Mouse (Mus musculus) cerebellum, adult 2 months (tissue): ENCODE measurements at regions not wholly inside any gene's neighbourhood (a gene's known extent, or its start where the extent isn't known, plus 50 kb on each side); places are given as distances from the start of the nearest gene placed in this dataset.

ENCODE experiments used
- DNase-seq, 2 experiments: peaks; one replicate each; pipeline ENCODE4 v3.0.0; 2021
- H3K27ac ChIP-seq: fragments of 200-500 bp; 2 replicates; pipeline ENCODE4 v1.5.1; 2012; ENCODE audit warnings: low read length, control low read depth, inconsistent platforms; ENCODE audit not compliant: insufficient read depth
- H3K27me3 ChIP-seq: fragments of 200-500 bp; 2 replicates; pipeline ENCODE4 v1.6.1; 2012; ENCODE audit warnings: inconsistent platforms, mild to moderate bottlenecking, low read length, moderate library complexity; ENCODE audit not compliant: control insufficient read depth, insufficient read depth
- H3K4me1 ChIP-seq: fragments of 200-500 bp; 2 replicates; pipeline ENCODE4 v1.6.1; 2011; ENCODE audit warnings: low read length; ENCODE audit not compliant: control insufficient read depth, insufficient read depth
- H3K4me3 ChIP-seq: fragments of 200-500 bp; replicated peaks from 2 replicates; pipeline ENCODE3; 2011; ENCODE audit warnings: mild to moderate bottlenecking, low read depth, low read length, control low read depth; ENCODE audit not compliant: insufficient read depth
- CTCF ChIP-seq: fragments of 200-500 bp; IDR thresholded peaks from 2 replicates; pipeline ENCODE4 v1.5.1; 2011; ENCODE audit warnings: low read depth, mild to moderate bottlenecking, control low read depth, low read length, moderate library complexity, borderline replicate concordance; ENCODE audit not compliant: insufficient read depth
- POLR2A ChIP-seq: fragments of 200-500 bp; IDR thresholded peaks from 2 replicates; pipeline ENCODE4 v1.6.1; 2011; ENCODE audit warnings: low read length, control low read depth, borderline replicate concordance; ENCODE audit not compliant: insufficient read depth
- WGBS: fragments of 180-500 bp; shearing (Covaris S2); methylation state at CpG from one replicate; pipeline ENCODE4 v1.1.7; 2018; 5-methylcytosine and 5-hydroxymethylcytosine counted together

DNA sequence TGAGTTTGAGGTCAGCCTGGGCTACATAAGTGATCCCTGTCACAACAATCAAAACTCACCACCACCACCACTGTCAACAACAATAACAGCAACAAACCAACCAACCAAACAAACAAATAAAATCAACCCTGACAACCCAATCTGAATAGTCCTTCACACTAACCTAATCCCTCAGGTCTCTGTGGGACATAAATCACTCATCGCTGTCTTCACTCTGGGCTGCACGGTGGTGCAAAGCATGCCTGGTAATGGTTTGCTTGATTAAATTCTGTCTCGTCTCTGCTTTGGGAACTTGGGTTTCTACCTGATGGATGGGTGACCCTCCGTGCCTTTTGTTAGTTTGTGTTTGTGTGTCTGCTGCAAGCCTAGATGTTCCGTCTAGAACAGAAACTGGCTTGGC, 100.6 kb downstream of the Slc17a6 start:
- no peaks in the 10 kb centered on the region for H3K4me1 ChIP-seq
- H3K4me3 ChIP-seq: no peak overlapping the region
- no peaks in the 10 kb centered on the region for H3K27me3 ChIP-seq
- WGBS: 84% methylated on average over 5 of the region's 5 CpGs
- TF ChIP-seq POLR2A (no peak), CTCF (no peak)
- H3K27ac ChIP-seq: no peak overlapping the region
- no peak for DNase-seq

- Histone ChIP-seq H3K27me3 (no peaks in the 10 kb centered on the region), H3K27ac (no peak overlapping the region), H3K4me3 (no peak overlapping the region), H3K4me1 (no peaks in the 10 kb centered on the region)
- TF ChIP-seq CTCF (no peak), POLR2A (no peak)
- 89% methylated on average over 5 of the region's 5 CpGs for WGBS
- no peak for DNase-seq
These were observed 102.1 kb downstream of the Slc17a6 start for GRCm38 (mm10) chr7:51723955-51724354.

GRCm38 (mm10) chr7:51736285-51736684, 114.5 kb downstream of the Slc17a6 start:
- WGBS: 76% methylated on average over 2 of the region's 2 CpGs
- TF ChIP-seq POLR2A: no peak
- TF ChIP-seq CTCF: no peak
- Histone ChIP-seq H3K4me1 (no peaks in the 10 kb centered on the region), H3K27me3 (no peaks in the 10 kb centered on the region), H3K27ac (no peak overlapping the region), H3K4me3 (no peak overlapping the region)
- no peak for DNase-seq

GRCm38 (mm10) chr7:51739590-51739989, 117.8 kb downstream of the Slc17a6 start:
- TF ChIP-seq POLR2A (no peak), CTCF (no peak)

GRCm38 (mm10) chr7:51740928-51741327, 119.1 kb downstream of the Slc17a6 start:
- no peak overlapping the region for H3K27ac ChIP-seq
- TF ChIP-seq CTCF: no peak
- TF ChIP-seq POLR2A: no peak
- no peak for DNase-seq
- H3K4me3 ChIP-seq: no peak overlapping the region
- H3K27me3 ChIP-seq: no peaks in the 10 kb centered on the region
- no peaks in the 10 kb centered on the region for H3K4me1 ChIP-seq
- 79% methylated on average over 5 of the region's 5 CpGs for WGBS

More at GRCm38 (mm10) chr7:51739590-51739989, 117.8 kb downstream of the Slc17a6 start:
- Histone ChIP-seq H3K27ac (no peak overlapping the region), H3K4me3 (no peak overlapping the region), H3K4me1 (no peaks in the 10 kb centered on the region), H3K27me3 (no peaks in the 10 kb centered on the region)
- no peak for DNase-seq
- 81% methylated on average over 5 of the region's 5 CpGs for WGBS

GRCm38 (mm10) chr7:51742720-51743119, 119.1 kb upstream of the Gas2 start:
- WGBS: 88% methylated on average over 2 of the region's 2 CpGs
- TF ChIP-seq POLR2A (no peak), CTCF (no peak)
- DNase-seq: no peak
- no peaks in the 10 kb centered on the region for H3K27me3 ChIP-seq
- no peak overlapping the region for H3K27ac ChIP-seq
- no peak overlapping the region for H3K4me3 ChIP-seq
- no peaks in the 10 kb centered on the region for H3K4me1 ChIP-seq

- Histone ChIP-seq H3K4me3 (no peak overlapping the region), H3K4me1 (no peaks in the 10 kb centered on the region; the same call in 1 of the 2 replicates), H3K27ac (no peak overlapping the region), H3K27me3 (0 out of 2 replicates have a peak, but pooled peaks cover 1% of the 10 kb centered on the region)
- TF ChIP-seq POLR2A (no peak), CTCF (no peak)
- WGBS: 96% methylated on average over 3 of the region's 3 CpGs
- no peak for DNase-seq
These were observed 116.2 kb upstream of the Gas2 start for GRCm38 (mm10) chr7:51745598-51745997.

GRCm38 (mm10) chr7:51748633-51749303, 113.0 kb upstream of the Gas2 start:
- Histone ChIP-seq H3K27ac (no peak overlapping the region), H3K4me1 (no peaks in the 10 kb centered on the region; the same call in 1 of the 2 replicates), H3K27me3 (0 out of 2 replicates have a peak, but pooled peaks cover 1% of the 10 kb centered on the region), H3K4me3 (no peak overlapping the region)
- no peak for TF ChIP-seq CTCF
- TF ChIP-seq POLR2A: no peak
- 40% methylated on average over 10 of the region's 10 CpGs for WGBS
- no peak for DNase-seq
